Mouse (Mus musculus) spleen, postnatal 14 days (tissue): ENCODE results near the gene Myl7.

Experiments used
- DNase-seq, 2 experiments: peaks; one replicate each; pipeline ENCODE4 v3.0.0; 2021 to 2022; ENCODE audit warnings: low spot score in 2 of 2

Gene Myl7

GRCm38 (mm10) chr11:5862394-5863105 lies 36.0 kb downstream of the Myl7 start:
- no peak for DNase-seq

GRCm38 (mm10) chr11:5861678-5862393 lies 36.7 kb downstream of the Myl7 start, which contains the start of gene Aebp1:
Gene Aebp1, plus strand, starts transcription at chr11:5861947.
- no peak for DNase-seq

- DNase-seq: no peak
Measured at GRCm38 (mm10) chr11:5860639-5861038, 37.9 kb downstream of the Myl7 start.

GRCm38 (mm10) chr11:5859883-5860550 lies 38.6 kb downstream of the Myl7 start:
- no peak for DNase-seq

GRCm38 (mm10) chr11:5858723-5859122 lies 39.9 kb downstream of the Myl7 start:
- no peak for DNase-seq

GRCm38 (mm10) chr11:5856479-5857130 lies 42.0 kb downstream of the Myl7 start:
- DNase-seq: no peak

GRCm38 (mm10) chr11:5855902-5856301 lies 42.7 kb downstream of the Myl7 start:
- no peak for DNase-seq

- DNase-seq: no peak
Measured at GRCm38 (mm10) chr11:5855481-5855880, 43.1 kb downstream of the Myl7 start.

GRCm38 (mm10) chr11:5852314-5852713 lies 46.3 kb downstream of the Myl7 start:
- no peak for DNase-seq

GRCm38 (mm10) chr11:5851021-5851736 lies 47.4 kb downstream of the Myl7 start:
- DNase-seq: no peak

- DNase-seq: no peak
Measured at GRCm38 (mm10) chr11:5850452-5850851, 48.1 kb downstream of the Myl7 start.

- DNase-seq: no peak
Measured at GRCm38 (mm10) chr11:5849316-5849715, 49.3 kb downstream of the Myl7 start.

GRCm38 (mm10) chr11:5848741-5849140 lies 49.8 kb downstream of the Myl7 start:
- DNase-seq: no peak

GRCm38 (mm10) chr11:5846639-5847345 lies 51.8 kb downstream of the Myl7 start:
- DNase-seq: no peak
